Mouse (Mus musculus) lung, adult 2 months (tissue): ENCODE measurements at regions not wholly inside any gene's neighbourhood (a gene's known extent, or its start where the extent isn't known, plus 50 kb on each side); places are given as distances from the start of the nearest gene placed in this dataset.

ENCODE experiments used
- DNase-seq: peaks from one replicate; pipeline ENCODE4 v3.0.0; 2022
- H3K4me1 ChIP-seq: fragments of 200-500 bp; 2 replicates; pipeline ENCODE4 v1.6.1; 2011; ENCODE audit warnings: low read length; ENCODE audit not compliant: control insufficient read depth, insufficient read depth
- H3K4me3 ChIP-seq: fragments of 200-500 bp; replicated peaks from 2 replicates; pipeline ENCODE3; 2011; ENCODE audit warnings: low read depth, mild to moderate bottlenecking, control low read depth, low read length; ENCODE audit errors: extremely low read depth
- CTCF ChIP-seq: fragments of 200-500 bp; IDR thresholded peaks from 2 replicates; pipeline ENCODE4 v1.5.1; 2011; ENCODE audit warnings: mild to moderate bottlenecking, low read length, control low read depth; ENCODE audit not compliant: insufficient read depth
- POLR2A ChIP-seq: fragments of 200-500 bp; IDR thresholded peaks from 2 replicates; pipeline ENCODE4 v1.6.1; 2011; ENCODE audit warnings: low read depth, mild to moderate bottlenecking, control low read depth, low read length, borderline replicate concordance; ENCODE audit errors: extremely low read depth
- WGBS: fragments of 180-500 bp; shearing (Covaris S2); methylation state at CpG from one replicate; pipeline ENCODE4 v1.1.7; 2018; 5-methylcytosine and 5-hydroxymethylcytosine counted together

DNA sequence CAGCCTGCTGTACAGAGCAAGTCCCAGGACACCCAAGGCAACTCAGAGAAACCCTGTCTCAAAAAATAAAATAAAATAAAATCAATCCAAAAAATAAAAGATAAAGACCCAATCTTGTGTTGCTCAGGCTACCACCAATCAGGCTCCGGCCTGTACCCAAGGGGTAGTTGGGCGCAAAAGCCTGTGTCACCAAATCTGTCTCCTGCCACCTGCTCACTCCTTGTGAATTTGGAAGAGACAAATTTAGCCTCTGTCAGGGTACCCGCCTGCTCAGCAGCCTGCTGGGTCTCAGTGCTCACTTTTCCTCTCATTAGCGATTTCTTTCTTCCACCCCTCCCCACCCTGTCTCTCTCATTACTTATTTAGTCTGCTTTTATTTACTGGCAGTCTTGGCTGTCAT, 54.6 kb downstream of the Sox4 start:
- 94% methylated on average over 4 of the region's 4 CpGs for WGBS
- no peak for DNase-seq
- H3K4me3 ChIP-seq = no peak overlapping the region
- no peaks in the 10 kb centered on the region for H3K4me1 ChIP-seq
- no peak for TF ChIP-seq POLR2A
- TF ChIP-seq CTCF = no peak

GRCm38 (mm10) chr13:28892896-28893295, 60.6 kb downstream of the Sox4 start:
- Histone ChIP-seq H3K4me1 (no peaks in the 10 kb centered on the region), H3K4me3 (no peak overlapping the region)
- TF ChIP-seq POLR2A = no peak
- no peak for TF ChIP-seq CTCF
- 94% methylated on average over 6 of the region's 6 CpGs for WGBS
- no peak for DNase-seq

GRCm38 (mm10) chr13:28887098-28887497, 66.4 kb downstream of the Sox4 start:
- no peak for DNase-seq
- Histone ChIP-seq H3K4me1 (0 out of 2 replicates have a peak, but pooled peaks cover 1% of the 10 kb centered on the region), H3K4me3 (no peak overlapping the region)
- TF ChIP-seq CTCF = no peak
- TF ChIP-seq POLR2A = no peak
- WGBS = 38% methylated on average over 13 of the region's 13 CpGs

DNA sequence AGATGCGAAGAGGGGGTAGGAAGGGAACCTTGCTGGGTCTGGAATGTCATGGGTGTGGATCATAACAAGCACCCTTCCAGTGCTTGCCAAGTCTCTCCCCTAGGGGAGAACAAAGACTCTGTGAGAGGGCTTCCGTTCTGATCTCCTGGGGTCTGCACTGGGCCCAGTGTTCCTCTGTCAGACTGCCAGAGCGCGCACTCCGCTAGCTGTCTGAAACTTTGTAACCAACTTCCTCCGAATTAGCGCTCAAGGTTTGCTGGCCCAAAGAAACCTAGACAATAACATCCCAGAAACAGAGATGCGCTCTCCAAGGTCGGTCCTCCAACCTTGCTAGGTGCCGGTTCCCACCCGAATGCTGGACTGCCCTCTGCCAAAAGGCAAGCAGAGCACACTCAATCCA, 66.8 kb downstream of the Sox4 start:
- no peak overlapping the region for H3K4me3 ChIP-seq
- H3K4me1 ChIP-seq = 0 out of 2 replicates have a peak, but pooled peaks cover 2% of the 10 kb centered on the region
- DNase-seq = no peak
- 27% methylated on average over 11 of the region's 11 CpGs for WGBS
- TF ChIP-seq POLR2A = no peak

- DNase-seq = peak; percentile 46
- WGBS = under 1% methylated on average over 28 of the region's 30 CpGs
- Histone ChIP-seq H3K4me1 (0 out of 2 replicates have a peak, but pooled peaks cover 2% of the 10 kb centered on the region), H3K4me3 (peak overlapping the region; percentile 75)
- TF ChIP-seq CTCF = no peak
- TF ChIP-seq POLR2A = no peak
Observed at GRCm38 (mm10) chr13:28885083-28886037, 68.2 kb downstream of the Sox4 start.

DNA sequence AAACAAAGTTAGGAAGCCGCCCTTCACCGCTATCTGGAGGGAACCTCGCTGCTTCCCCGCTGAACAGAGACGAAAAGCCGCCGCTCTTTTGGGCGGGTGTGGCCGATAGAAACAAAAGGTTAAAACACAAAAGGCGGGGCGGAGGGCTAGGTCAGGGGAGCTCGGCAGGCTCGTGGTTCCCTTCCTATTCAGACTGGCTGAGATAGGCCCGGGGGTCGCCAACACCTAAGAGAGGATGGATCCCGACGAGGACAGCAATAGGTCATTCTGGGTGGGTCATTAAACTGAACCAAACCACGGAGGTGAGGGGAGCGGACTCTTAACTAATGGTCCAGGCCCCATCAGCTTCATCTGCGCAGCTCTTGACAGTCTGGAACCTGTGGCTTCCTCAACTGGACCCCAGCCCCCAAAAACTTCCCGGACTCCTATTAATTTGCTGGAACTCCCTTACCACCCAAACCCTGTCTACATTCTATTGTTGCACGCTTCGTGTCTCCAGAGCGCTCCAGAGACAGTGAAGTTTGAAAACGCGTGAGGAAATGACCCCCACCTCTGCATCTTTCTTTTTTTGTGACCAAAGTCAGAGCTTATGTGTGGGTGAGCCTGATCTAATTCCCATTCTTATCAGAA, 69.2 kb downstream of the Sox4 start:
- TF ChIP-seq CTCF (no peak), POLR2A (no peak)
- H3K4me3 ChIP-seq = peak overlapping the region; percentile 75
- WGBS = 2% methylated on average over 26 of the region's 26 CpGs
- peak; percentile 42 for DNase-seq
- H3K4me1 ChIP-seq = 0 out of 2 replicates have a peak, but pooled peaks cover 2% of the 10 kb centered on the region

DNA sequence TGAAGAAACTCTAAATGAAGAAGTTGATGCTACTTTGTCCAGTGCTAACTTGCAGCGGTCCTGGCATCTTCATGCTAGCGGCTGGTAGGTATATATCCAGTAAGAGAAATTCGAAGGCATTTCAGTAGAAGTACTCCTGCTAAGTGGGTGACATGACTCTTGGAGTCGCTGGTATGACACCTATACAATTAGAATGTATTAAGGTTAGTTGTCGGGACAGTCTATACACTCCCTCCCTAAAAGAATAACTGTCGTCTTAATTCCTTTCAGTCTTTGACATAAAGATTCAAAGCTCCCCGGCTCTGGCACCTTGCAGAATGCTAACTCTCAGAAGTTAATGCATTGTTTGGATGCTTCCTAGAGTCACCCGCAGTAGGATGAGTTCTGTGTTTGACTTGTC, 70.1 kb downstream of the Sox4 start:
- 37% methylated on average over 8 of the region's 8 CpGs for WGBS
- peak; percentile 14 for DNase-seq
- Histone ChIP-seq H3K4me1 (0 out of 2 replicates have a peak, but pooled peaks cover 2% of the 10 kb centered on the region), H3K4me3 (peak overlapping the region; percentile 75)
- TF ChIP-seq POLR2A (no peak), CTCF (no peak)

GRCm38 (mm10) chr13:28880888-28881287, 72.6 kb downstream of the Sox4 start:
- 50% methylated on average over 6 of the region's 6 CpGs for WGBS
- TF ChIP-seq CTCF (no peak), POLR2A (no peak)
- H3K4me3 ChIP-seq = no peak overlapping the region
- 0 out of 2 replicates have a peak, but pooled peaks cover 2% of the 10 kb centered on the region for H3K4me1 ChIP-seq
- DNase-seq = no peak

- no peak overlapping the region for H3K4me3 ChIP-seq
- WGBS = 49% methylated on average over 3 of the region's 3 CpGs
- no peak for DNase-seq
- TF ChIP-seq CTCF (no peak), POLR2A (no peak)
- 0 out of 2 replicates have a peak, but pooled peaks cover 2% of the 10 kb centered on the region for H3K4me1 ChIP-seq
Observed at GRCm38 (mm10) chr13:28878692-28879091, 74.8 kb downstream of the Sox4 start.
